Mouse (Mus musculus): ENCODE measurements around the gene Ccr1l1.
A peak's percentile ranks its signal among the peaks of the same experiment; 100 is the strongest.

The Ccr1l1 gene

GRCm38 (mm10) chr9:123960161-123960560 is 18.0 kb downstream of the Ccr1l1 start:
- DNase-seq (ENCODE audit: low read depth, low spot score), result no peak

DNA sequence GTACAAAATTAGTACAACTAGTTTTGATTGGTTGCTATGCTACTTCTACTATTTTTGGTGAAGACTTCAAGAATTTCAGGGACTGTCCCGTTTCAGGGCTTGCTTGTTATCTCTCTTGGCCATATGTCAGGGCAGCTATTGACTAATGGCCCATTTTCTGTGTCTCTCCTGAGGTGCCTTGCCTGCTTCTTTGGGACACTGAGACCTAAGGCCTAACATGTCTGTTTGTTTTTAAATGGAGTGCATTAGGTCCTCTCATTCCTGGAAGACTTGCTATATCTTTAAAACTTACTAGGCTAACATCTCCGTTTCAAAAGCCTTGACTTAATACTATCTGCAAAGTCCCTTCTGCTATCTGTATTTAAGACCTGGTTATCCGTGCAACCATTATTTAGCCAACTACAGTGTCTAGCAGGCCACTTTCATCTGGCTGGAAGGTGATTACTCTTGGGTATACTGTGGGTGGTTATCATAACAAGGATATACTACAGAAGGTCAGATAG is 20.2 kb downstream of the Ccr1l1 start:
- DNase-seq (ENCODE audit: low read depth, low spot score), result no peak

- DNase-seq (ENCODE audit: low read depth, low spot score), result no peak
Measured at GRCm38 (mm10) chr9:123956892-123957291, 21.3 kb downstream of the Ccr1l1 start.

DNA sequence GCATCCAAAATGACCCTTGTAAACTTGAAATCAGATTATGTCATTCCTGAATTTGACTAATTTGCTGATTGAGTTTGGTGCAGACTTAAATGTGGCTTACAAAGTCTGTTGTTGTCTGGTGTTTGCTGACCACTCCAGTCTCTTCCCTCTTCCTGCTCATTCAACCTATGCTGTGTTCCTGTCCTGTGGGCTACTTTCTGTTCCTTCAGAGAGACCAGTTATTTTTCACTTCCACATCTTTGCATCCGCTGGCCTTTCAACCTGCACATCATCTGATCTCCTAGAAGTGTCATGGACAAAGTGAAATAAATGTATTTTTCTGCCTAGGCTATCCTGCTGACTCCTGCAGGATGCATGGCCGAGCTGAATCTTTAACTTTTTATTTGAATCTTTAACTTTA is 24.7 kb downstream of the Ccr1l1 start:
- DNase-seq (ENCODE audit: low read depth, low spot score), result no peak

DNA sequence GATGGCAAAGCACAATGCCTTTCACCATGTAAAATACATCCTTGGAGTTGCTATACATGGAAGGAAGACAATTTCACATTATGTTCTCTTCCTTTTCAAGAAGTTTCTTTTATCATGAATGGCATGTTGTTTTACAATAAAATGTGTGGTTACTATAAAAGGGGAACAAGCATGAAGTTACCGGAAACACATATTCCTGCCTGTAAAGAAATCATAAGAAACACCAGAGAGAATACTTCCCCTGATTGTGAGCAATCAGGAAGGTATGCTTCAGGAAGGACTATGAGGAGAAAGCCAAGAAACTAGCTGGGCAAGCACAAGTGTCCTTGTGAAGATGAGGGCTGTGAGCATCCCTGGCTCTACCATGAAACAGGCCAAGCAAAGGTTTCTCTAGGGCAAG is 27.0 kb downstream of the Ccr1l1 start:
- no peak for DNase-seq (ENCODE audit: low read depth, low spot score)

DNA sequence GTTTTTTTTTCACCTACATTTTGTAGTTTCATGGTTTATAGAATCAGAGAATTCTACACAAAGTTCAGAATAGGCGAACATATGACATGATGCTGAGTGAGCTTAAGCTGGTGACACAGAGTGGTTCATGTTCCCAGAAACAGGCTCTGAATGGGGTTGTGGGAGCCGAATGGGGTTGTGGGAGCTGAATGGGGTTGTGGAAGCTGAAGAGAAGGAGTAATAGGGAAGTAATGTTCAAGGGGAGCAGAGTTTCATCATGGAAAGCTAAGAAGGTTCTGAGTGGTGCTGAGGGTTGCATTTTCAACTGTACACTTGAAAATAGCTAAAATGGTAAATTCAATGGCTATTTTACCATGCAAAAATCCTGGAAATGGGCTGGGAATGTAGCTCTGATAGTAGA is 28.8 kb downstream of the Ccr1l1 start:
- DNase-seq (ENCODE audit: low read depth, low spot score), result no peak

DNA sequence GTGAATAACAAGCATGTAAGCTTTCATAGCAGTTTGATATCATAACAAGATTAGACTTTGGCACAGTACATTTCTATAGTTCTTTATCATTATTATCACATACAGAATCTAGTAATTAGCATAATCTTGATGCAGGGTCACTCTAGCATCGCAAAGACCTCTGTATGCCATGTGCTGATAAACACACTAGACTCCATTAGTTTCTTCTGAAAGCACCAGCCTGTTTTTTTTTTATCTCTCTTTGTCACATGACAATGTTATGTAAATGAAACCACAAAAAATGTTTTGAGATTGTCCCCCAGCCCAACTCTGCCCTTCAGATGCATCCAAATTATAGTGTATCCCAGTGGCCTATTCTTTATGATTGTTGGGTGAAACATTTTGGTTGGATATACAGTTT is 30.4 kb downstream of the Ccr1l1 start:
- DNase-seq (ENCODE audit: low read depth, low spot score), result no peak

DNA sequence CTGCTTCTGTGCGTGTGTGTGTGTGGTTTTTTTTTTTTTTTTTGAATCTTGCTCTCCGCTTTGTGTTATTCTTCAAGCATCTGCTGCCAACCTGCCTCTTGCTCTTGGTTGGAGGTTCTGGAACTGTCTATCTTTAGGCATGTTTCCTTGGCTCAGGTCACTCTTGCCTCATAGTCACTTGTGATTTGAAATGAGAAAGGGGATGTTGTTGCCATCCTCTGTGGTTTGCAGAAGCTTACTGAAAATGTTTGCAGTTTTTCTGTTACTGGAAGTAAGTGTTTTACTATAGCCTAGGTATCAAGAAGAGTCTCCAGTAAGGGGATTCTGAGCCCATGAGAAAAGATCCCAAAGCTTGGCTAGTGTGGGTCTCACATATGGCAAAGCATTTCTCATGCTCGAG is 36.2 kb downstream of the Ccr1l1 start:
- no peak for DNase-seq (ENCODE audit: low read depth, low spot score)

GRCm38 (mm10) chr9:123941316-123941715 is 36.9 kb downstream of the Ccr1l1 start:
- no peak for DNase-seq (ENCODE audit: low read depth, low spot score)

DNA sequence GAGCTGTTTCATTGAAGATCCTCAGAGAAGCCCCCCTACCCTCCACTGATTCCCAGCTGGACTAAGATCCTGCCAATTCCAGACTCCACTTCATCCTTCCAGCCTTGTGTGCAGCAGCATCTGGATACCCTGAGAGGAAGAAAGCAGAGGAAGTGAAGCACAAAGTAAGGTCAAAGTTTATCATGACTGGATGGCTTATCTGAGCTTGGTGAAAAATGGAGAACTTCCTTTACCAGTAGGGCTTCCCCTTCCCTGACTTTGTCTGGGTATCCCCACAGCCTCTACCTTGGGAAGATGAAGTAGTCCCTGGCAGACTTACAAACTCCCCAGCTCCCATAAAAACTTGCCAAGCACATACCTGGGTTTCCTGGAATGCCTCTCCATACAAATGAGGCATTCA is 37.6 kb downstream of the Ccr1l1 start:
- no peak for DNase-seq (ENCODE audit: low read depth, low spot score)

DNA sequence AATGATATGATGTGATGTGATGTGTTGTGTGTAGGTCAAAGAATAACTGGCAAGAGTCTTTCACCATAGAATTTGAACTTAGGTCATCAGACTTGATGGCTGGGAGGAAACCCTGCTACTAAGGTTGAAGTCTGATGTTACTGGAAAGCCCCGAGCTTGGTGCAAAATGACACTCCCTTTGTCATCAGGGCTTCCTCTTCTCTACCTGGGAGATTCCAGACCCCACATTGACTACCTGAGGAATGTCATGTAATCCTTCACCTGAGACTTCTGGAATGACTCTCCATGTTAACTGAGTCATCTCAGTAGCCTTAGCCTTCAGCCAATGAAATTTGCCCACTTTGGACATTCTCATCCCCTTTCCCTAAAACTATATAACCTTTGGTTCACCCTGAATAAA is 38.0 kb downstream of the Ccr1l1 start:
- no peak for DNase-seq (ENCODE audit: low read depth, low spot score)

DNA sequence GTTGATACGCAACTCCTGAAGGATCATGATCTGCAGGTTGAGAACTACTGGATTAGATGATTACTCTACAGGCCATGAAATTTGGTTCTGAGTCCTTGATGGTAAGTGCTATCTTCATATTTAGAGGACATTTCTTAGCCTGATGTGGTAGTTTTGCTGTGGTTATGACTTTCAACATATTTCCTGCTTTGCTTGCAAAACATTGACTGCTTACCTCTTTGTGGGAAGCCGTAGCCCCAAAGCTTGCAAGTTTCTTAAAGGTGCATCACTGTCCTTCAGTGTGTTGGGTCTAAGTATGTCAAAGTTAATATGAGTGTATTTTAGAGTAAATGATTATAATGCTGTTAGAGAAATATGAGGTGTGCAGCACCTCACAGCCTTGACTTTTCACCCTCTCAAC is 40.2 kb downstream of the Ccr1l1 start:
- DNase-seq (ENCODE audit: low read depth, low spot score), result no peak

DNA sequence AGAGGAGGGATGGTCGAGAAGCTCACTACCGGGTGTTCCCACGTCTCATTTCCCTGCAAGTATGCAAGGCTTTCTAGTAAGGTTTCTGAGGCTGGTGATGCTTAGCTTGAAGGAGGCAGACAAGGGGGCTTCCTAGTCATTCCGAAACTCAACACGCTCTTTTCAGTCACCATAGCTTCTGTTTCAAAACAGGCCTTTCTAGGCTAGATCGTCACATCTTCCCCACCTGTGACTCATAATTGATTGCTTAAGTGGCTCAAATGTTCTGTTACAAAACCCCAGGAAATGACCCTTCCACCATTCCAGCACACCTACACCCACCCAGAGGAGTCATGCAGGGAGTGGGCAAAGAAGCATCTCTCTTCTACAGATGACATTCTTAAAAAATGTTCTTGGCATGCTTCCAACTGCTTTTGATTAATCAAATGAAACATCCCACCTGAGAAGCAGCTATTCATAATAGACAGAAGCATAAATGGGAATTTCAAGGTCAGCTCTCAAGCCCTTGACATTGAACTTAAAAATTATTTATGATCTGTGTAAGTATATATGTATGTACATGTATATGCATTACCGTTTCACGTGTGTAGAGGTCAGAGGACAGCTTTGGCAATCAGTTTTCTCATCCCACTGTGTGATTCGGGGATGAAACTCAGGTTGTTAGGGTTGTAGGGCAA is 41.5 kb downstream of the Ccr1l1 start:
- peak; percentile 82 for DNase-seq (ENCODE audit: low read depth, low spot score)

DNA sequence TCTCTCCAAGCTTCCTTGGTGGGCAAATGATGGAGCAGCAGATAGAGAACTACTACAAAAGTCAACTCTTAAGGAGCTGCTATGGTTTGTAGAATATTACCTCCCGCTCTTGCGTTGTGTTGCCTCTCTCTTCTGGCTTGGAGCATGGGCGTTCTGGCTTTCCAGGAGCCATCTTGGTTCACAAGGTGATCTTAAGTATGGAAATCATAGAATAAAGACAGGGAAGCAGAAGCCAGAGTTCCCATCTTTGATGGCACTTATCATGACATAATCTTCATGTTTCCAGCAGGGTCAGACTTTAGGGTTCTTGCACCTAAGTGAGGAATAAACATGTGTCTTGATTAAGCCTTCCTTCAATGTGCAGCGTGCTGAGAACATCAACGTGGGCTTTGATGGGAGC is 42.4 kb downstream of the Ccr1l1 start:
- peak; percentile 79 for DNase-seq (ENCODE audit: low read depth, low spot score)

GRCm38 (mm10) chr9:123935346-123935745 is 42.9 kb downstream of the Ccr1l1 start:
- no peak for DNase-seq (ENCODE audit: low read depth, low spot score)

DNA sequence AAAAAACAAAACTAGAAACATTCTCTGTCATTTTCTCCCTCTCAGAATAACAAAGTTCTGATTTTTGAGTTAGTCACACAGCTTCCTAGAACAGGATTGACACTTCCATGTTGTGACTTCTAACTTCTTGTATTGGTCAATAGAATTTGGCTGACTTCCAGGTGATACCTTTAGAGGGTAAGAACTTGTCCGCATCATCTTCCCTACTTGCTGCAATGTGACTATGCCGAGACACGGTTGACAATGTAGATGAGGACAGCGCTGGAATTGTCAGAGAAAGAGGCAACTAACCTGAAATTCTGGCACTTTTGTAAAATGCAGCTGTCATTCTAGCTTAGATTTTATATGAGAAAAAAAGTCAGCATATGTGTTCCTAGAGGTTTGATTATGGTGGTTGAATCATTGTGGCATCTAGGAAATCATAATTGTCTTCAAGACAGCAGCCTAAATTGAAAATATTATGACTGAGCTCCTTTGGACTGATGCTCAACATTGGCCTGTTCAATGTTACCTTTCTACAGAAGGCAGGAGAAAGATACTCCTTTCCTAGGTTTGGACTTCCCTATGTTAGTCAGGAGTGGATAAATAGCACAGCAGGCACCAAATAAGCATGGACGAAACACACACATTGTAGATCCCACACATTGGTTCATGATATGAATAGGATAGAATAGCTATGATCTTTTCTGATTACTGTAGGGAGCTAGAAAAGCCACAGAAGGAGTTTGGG is 44.3 kb downstream of the Ccr1l1 start:
- DNase-seq (ENCODE audit: low read depth, low spot score), result peak; percentile 87

- DNase-seq (ENCODE audit: low read depth, low spot score), result peak; percentile 76
Measured at GRCm38 (mm10) chr9:123932911-123933675, 45.1 kb downstream of the Ccr1l1 start.

GRCm38 (mm10) chr9:123931761-123932700 is 46.2 kb downstream of the Ccr1l1 start:
- peak; percentile 77 for DNase-seq (ENCODE audit: low read depth, low spot score)

DNA sequence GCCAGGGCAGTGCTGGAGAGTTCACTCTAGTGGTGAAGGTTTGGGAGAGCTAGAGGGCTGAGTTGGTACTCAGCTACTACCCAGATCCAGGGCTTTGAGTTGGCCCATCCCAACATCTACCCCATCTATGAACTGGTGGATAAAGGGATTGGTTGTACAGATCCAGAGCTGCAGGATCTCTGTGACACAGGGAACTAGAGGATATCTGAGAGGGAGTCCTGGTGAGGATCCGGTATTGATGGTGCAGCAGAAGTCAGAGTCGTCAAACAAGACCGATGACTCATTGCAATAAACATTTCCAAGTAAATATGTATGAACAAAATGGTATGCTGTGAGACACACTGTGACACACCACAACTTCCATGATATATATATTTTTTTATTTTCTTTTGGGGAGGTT is 47.3 kb downstream of the Ccr1l1 start:
- no peak for DNase-seq (ENCODE audit: low read depth, low spot score)

- peak; percentile 76 for DNase-seq (ENCODE audit: low read depth, low spot score)
Measured at GRCm38 (mm10) chr9:123930476-123930875, 47.7 kb downstream of the Ccr1l1 start.

DNA sequence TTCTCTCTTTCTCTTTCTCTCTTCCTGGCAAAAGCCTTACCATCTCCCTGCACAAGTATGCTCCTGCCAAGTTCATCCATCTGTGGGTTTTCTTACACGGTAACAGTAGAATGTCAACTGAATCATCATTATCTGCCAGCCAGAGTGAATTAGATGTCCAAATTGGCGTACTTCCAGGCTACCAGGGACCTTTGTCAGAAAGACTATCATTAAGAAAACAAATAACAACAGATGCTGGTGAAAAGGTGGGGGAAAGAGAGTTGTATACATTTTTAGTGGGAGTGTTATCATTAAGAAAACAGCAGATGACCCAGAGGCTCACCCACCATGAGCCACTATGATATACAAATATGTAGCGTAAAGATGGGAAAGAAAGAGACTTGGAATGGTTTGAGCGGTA is 48.3 kb downstream of the Ccr1l1 start:
- DNase-seq (ENCODE audit: low read depth, low spot score), result peak; percentile 70

Measured in ZHBTc4 (cell line).